Mouse (Mus musculus) mouse trophoblast stem cell (cell line): ENCODE data around the gene Omd.
"Not testable (repeated sequence)": the region's sequence is repeated elsewhere in the genome, so short reads cannot be mapped to it uniquely, and the experiment has no call there.

ENCODE experiments used
- in situ Hi-C, 2 experiments: fragments of 300-500 bp; cut with MseI, MboI; formaldehyde crosslinking; loops; 2 replicates in 1 of 2; 3 replicates in 1 of 2; pipeline ENCODE4 v1.15.1; 2025

The Omd gene

DNA sequence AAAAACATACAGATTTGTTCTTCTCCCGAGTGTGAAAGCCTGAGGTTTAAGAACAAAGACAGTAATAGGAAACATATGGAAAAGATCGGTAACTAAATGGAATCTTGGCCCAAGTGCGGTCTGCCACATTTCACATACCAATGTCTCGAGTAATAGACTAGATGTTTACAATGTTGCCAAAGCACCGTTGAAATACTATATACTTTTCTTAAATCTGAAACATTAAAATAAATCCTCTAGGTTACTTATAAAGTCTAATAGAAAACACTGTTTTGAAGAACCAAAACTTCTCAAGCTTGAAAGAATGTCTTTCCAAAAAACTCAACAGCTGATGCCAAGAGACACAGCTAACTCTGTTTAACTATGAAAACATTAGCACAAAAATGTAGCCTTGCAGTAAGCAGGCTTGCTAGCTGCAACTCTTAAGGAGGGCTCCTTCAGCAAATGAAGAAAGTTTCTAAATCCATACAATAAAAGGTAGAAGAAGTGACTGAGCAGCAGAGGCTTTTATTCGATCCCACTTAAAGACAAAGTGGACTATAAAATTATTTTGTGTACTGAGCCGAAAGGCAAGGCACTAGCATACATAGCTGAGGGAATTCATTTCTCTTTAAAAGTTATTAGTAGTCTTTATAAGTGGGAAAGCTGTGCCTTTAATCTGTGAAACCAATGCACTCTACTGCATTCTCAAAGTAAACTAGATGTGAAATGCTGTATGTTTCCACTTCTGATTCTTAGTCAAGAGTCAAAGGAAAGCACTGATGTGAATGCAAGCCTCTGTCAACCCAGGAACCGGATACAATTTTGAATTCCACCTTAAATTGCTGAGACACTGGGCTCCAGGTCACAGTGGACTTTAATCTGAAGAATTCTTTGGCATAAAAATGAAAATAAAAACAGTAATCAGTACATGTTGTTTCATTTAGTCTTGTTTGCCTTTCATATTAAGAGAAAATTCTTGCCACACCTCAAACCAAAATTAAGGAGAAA, at the start of gene Omd:
Omd (plus strand) TSS at position 922 of the 990 bp plus-strand sequence.
- in situ Hi-C loops = no loop called here

DNA sequence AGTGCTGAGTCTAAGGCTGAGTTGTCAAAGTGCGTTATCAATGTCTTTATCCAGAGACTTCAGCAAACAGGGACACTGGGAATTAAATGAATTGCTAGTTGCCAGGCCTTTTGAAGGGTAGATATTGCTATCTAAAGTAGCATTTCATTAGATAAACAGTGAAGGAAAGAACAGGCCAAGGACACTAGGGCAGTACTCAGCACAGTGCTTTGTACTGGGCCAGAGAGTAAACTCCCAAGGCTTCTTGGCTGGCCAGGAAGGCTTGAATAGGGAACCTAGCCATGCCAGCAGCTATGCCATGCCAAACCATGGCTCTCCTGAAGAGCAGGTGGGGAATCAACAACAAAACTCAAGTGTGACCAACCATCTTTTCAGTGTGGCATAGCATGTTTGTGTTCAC, 45.3 kb upstream of the Omd start:
- in situ Hi-C loops = no loop called here

DNA sequence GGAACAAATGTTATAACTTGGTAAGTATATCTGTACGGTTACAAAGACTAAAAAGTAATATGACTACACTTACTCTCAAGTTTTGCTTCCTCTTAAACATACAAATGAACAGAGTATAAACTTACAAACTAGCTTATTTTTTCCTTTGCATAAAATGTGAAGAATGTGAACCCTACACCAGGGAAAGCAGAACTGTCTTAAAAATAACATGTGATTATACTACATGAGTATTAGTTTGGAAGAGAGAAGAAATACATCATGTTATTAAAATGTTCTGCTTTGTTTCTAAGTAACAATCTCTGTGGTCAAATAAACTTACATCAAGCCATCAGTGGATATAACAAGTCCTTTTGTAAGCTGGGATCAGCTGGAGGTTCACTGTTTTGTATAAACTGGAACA, 43.6 kb upstream of the Omd start:
- in situ Hi-C loops = no loop called here

DNA sequence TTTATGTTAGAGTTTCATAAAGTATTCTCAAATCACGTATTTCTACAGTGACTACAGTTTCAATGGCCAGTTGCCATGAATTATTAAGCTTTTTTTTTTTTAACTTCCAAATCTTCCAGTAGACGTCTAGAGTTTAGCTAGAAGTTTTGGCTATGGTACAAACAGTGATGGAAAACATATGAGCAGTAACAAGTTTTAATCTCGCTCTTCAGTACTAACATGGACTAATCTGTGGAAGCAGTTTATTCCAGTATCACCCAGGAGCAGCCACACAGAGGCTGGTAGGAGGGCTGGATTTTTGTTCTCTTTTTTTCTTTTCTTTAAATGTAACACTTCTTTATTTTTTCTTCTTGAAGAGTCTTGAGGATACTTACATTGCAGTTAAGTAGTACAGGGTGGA, 38.0 kb upstream of the Omd start, which contains the start of gene Aspn:
Aspn (plus strand) TSS at position 165 of the 400 bp plus-strand sequence.
- in situ Hi-C loops = no loop called here

DNA sequence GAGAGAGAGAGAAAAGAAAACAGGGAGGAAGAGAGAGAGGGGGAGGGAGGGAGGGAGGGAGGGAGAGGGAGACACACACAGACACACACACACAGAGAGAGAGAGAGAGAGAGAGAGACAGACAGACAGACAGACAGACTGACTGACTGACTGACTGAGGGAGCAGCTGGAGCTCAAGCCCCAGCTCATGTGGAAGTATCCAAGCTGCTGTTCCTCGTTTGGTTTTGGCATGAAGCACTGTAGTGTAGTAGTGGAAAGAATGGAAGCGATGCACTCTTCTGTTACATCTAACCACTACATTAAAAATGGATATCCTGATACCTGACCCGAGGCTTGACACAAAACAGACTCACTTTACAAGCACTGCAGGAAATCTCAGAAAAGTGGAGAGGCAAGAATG, 36.6 kb upstream of the Omd start:
- in situ Hi-C loops = no loop called here

DNA sequence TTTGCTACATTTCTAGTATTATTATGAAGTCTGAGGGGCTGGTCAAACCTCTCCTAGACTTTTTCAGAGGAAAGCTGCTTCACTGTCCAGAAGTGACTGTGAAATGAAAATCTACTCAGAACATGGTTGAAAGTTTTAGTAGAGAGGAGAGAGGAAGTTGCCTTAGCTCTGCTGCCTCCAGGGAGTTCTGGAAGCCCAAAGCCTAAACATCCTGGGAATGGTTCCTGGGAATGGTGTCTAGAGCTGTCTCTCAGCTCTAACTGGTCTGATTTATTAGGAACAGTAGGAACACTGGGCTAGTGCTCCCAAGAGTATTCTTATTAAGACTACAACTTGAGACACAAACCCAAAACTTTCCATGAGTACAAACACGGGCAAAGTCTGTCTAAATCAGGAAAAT, 35.7 kb upstream of the Omd start:
- in situ Hi-C loops = no loop called here

DNA sequence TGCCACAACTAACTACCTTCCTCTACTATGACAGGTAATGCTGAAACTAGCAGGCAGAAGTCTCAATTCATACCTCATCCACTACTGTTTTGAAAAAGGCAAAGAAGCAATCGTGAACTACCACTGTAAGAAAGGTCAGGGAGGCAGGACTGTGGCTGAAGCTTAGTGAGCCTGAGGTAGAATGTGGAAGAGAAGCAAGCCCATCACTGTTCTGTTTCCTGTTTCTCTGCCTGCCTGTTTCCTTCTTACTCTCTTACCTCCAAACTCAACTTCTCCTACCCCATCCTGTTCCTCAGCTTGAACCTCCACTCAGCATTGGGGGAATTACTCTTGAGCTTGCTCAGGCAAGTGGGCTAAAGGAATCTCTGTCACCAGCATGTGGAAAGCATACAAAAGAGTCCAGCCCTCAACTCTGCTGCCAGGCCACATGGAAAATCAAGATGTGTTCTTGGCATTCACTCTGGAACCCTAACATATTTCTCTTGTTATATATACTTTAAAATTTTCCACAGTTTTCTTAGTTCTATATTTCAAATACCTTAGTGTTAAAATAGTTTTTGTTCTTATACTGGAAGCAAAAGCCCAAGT, 34.6 kb upstream of the Omd start:
- in situ Hi-C loops = no loop called here

DNA sequence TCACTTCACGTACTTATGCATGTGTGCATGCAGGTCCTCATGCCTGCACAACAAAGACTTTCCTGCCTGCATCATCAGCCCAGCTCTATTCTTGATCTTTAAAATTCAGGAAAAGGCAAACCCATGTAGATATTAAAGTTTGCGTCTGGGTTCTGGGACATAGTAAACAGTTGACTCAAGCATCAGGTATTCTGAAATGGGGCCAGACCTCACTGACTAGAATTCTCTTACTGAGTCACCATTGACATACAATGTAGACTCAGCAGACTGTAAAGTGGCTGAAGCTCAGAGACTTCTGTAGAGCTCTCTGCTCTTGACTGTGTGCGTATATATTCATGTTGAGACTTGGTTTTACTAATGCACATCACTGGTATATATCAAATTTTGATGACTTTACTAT, 32.6 kb upstream of the Omd start:
- in situ Hi-C loops = no loop called here

DNA sequence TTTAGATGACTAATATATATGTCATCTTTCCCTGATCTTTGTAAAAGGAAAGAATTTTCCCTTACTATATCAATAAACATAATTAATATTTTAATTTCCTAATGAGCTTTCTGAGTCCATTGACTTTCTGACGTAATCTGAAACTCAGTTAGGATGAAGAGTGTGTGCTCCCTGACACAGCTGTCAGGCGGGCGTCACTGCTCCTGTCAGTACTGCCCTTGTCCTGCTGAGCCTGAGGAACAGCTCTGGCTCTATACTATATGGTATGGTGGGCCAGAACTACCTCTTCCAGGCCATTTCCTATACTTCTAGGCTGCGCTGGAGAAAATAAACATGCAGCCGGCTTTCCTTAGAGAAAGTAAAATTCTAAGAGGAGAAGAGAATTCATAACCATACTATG, 27.7 kb upstream of the Omd start:
- in situ Hi-C loops = no loop called here

DNA sequence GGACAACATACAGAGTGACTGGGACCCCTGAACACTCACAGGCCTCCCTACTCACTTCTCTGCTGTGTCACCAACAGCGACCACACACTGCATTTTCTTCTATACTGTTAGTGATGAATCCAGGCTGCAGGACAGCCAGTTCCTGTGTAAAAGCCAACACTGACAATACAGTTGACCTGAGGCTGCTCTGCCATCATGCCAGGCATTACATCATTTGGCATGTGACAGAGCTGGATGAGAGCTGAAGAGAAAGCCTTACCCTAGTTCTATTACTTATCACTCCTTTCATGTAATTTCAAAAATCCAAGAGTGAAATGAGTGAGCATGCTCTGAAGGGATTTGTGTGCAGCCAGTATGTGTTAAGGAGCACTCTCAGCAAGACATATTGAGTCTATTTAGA, 26.1 kb upstream of the Omd start:
- in situ Hi-C loops = no loop called here

DNA sequence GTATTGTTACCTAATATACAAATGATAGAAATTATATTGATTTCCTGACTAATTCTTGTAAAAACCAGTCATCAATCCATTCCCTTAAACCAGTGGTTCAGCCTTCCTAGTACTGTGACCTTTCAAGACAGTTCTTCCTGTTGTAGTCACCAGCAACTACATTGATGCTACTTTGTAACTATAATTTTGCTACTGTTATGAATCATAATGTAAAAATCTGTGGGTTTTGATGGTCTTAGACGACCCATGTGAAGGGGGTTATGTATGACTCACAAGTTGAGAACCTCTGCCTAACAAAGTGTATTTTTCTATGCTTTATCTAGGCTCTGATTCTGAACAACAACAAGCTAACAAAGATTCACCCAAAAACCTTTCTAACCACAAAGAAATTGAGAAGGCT, 25.3 kb upstream of the Omd start:
- in situ Hi-C loops = no loop called here

DNA sequence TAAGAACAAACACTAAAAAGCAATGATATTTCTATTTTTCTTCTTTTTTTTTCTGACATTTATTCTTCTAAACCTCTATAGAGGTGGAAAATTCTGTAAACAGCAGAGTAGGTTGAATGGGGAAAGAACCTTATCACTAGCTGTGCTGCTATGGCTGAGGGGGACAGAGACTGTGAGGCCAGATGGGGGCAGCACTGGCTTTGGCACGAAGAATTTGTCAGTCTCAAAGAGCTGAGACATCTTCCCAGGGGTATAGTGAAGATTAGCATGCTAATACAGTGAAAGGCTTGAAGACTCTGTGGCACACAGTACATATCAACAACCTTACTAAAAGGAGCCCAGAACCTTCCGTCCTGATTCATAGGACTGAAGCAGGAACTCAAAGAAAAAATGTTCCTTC, 23.1 kb upstream of the Omd start:
- in situ Hi-C loops = no loop called here

DNA sequence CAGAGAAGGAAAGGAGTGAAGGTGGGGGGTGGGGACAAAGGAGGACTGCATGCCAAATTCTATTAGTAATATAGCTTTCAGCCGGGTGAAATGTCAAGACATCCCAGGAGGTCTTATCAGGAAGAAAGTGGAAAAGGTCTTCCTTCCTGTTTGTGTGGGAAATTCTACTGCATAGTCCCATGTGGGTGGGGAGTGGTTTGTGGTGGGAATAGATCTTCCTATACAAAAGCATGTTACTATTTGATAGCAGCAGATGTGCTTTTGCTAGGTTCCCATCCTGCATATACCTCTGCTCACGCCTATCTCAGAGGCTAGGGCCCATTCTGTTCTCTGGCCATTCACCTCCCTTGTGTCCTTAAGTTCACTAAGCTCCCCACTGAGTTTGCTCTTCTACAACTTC, 21.4 kb upstream of the Omd start:
- in situ Hi-C loops = no loop called here

DNA sequence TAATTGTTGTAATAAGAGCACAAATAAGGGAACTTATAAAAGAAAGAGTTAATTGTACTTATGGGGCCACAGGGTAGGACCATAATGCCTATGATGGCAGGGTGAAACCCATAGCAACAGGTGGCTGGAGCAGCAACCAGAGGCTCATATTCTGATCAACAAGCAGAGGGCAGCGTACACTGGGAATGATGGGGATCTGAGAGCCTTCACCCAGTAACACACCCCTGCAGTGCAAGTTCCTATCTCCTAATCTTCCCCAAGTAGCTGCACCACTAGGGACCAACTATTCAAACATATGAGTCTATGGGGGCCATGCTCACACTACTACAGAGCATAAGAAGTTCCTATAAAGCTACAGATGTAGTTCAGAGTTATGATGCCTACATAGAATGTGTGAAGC, 17.9 kb upstream of the Omd start:
- in situ Hi-C loops = no loop called here

DNA sequence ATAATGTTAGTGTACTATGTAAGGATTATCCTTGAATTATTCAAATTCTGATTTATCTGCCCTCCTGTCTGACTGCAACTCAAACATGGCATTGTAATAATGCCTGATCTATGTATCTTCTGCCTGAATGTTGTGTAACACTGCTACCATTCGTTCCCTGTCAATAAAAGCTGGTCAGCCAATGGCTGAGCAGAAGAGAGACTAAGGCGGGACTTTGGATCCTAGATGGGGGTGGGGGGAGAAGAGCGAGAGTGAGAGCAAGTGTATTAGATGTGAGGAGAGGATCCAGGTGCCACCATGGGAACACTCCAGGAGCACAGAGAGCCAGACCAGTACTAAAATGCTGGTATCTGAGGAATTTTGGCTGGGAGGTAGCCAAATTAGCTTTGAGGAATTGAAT, 11.9 kb upstream of the Omd start:
- in situ Hi-C loops = no loop called here

DNA sequence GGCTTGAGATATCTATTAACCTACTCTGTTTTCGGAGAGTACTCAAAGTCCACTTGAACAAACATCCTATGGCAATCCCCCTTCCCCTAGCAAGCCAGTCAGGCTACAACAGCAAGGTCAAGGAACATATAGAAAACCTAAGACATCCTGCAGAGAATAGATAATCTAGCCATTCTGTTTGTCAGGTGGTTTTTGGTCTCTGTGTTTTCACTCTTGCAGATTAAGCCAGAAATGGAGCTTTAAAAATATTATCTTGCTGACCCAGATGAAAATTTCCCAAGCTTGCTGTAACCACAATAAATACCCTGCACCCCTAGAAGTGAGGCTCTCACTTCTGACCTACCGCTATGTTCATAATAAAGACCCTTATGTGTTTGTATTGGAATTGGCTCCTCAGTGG, 10.8 kb upstream of the Omd start:
- in situ Hi-C loops = no loop called here

DNA sequence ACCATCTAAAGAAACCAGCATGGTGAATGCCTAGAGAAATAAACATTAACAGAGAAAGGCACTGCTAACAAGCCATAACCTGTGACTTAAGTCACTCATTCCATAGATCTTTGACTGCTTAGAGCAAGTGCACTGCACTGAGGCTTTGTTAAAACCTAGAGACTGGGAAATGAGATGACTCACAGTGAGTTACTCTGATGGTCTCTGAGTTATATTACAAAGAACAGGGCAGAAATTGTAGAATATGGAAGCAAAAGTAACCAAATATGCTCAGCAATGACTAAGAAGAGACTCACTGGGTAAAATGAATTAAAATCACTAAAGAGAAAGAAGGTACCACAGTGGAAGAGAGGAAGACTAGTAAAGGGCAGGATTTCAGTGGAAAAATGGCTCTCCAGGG, 1.6 kb downstream of the Omd start:
- in situ Hi-C loops = no loop called here

DNA sequence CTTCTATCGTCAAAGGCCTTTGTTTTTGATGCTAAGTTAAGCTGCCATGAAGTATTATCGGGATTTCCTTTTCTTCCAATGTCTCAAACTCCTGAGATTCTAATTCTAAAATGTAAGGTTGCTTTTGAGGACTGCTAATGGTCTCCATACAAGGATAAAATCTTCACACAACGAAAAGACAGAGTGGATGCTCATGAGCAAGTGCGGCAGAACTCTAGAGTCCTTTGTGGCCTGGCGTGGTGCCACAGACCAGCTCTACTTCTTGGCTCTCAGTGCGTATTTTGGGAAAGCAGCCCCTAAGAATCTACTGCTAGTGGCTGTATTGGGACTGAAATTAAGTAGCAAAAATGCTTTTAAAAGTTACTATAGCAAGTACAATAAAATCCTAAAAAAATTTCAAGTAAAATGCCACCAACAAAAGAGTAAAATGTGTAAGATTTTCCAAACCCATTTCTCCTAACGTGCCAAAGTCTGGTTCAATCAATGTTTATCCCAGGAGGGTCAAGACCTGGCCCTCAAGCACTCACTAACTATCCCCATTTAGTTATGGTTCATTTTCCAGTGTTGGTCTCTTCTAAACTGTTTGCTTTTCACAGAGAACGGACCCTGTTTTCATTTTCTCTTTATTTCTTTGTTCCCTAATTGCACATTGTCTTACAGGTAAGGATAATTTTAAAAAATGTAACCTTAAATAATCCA, 2.2 kb downstream of the Omd start:
- in situ Hi-C loops = no loop called here

DNA sequence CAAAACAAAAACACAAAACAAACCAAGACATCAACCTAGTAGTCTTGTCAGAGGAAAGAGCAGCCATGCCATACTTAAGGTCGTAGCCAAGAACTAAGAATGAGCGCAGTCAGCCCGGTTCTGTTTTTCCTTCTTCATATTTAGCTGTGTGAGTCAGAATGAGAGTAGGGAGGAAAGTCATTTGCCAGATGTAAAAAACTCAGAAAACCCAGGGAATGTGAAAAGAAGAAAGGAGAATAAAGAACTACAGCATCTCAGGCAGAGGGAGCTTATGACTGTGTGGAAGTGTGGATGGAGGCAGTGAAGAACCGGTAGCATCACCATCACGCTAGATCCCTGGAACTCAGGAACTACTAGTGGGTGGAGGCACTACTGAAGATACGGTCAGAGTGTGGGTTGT, 3.8 kb downstream of the Omd start:
- in situ Hi-C loops = no loop called here

DNA sequence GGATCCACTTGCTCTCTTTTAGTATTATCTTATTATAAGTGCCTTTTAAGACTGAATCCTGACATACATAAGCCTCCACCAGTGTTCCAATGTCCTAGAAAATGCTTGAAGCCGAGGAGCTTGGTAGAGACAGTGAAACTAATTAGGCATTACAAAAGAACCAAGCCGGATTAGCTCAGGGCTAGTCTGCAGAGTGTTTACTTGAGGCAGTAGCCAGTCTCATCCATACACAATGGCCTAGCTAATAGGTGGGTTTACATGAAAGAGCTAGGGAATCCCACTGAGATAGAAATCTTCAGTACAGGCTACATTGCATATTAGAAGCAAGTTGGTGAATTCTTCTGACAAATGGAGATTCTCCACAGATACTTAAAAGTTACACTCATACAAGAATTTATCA, 20.3 kb downstream of the Omd start:
- in situ Hi-C loops = not testable (repeated sequence)

DNA sequence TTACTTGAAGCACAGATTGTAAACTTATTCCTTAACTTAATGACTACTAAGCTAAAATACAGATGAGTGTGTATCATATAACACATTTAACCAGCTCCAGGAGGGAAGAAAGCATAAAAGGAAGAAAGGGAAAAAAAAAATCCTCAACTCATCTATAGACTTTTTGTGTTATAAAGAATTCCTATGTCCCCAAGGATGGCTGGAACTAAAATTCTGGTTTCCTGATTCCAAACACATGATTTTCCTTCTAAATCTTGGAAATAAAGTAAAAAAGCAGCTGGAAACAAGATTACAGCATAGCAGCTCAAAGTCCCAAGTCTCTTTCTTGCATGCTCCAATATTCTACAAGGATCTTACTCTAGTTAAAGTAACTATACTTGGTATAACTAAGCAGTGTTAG, 21.3 kb downstream of the Omd start:
- in situ Hi-C loops = no loop called here

DNA sequence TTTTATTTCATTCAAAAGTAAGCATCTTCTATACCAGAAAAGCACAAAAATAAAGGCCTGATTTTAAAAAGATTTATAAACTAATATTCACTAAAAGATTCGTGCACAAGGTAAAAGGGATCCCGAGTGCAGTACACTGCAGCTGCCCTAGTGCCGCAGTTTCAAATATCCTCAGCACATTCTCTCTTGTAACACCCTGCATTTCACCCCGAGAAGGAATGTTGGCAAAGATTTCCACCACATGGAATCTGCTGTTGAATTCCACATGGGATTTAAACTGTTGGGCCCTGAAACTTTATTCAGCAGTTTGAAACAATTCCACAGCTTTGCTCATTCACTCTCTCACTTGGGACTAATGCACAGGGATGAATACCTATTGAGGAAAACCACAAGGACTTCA, 25.5 kb downstream of the Omd start, which contains the start of gene Ogn:
Ogn (plus strand) TSS at position 333 of the 400 bp plus-strand sequence.
- in situ Hi-C loops = no loop called here
